Mouse (Mus musculus) retina, postnatal 1 day (tissue): ENCODE results near the gene Atp6v1g2.
"Not testable (repeated sequence)": the region's sequence is repeated elsewhere in the genome, so short reads cannot be mapped to it uniquely, and the experiment has no call there.

Experiments used
- DNase-seq: peaks from one replicate; pipeline ENCODE4 v3.0.0-alpha.2; 2012

Gene Atp6v1g2

DNA sequence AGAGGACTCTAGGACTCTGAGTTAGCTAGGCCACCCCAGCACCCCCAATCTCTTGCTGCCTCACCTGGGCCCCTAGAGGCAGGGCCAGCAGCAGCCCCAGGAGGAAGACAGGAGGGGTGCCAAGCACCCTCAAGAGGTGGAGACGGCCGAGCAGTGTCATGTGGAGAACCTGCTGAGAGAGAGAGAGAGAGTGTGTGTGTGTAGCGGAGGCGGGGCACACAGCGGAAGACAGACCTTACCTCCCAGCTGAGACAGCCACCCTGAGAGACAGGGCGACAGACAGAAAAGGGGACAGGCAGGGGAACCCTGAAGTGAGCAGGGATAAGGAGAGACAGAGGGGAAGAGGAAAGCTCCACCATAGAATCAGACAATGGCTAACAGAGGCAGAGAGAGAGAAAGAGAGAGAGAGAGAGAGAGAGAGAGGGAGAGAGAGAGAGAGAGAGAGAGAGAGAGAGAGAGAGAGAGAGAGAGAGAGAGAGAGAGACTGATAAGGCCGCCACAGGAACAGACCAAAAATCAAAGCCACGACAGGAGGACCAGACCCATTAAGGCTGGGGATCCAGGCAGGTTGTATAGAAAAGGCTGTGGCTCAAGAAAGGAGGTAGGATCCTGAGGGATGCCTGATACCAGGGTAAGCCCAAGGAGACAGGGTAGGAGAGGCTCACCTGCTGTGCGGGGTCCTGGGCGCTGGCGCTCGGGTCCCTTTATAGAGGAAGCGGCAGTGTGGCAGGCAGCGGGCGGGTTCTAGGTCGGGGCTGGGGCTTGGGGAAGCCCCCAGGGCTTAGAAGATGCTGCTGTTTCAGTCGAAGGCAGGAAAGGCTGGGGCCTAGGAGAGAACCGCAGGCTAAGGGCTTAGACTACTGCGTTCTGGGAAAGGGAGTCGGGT lies 28.7 kb upstream of the Atp6v1g2 start, which contains the start of gene Lta:
Lta (minus strand) TSS at position 858 of the 886 bp plus-strand sequence.
- no peak for DNase-seq

DNA sequence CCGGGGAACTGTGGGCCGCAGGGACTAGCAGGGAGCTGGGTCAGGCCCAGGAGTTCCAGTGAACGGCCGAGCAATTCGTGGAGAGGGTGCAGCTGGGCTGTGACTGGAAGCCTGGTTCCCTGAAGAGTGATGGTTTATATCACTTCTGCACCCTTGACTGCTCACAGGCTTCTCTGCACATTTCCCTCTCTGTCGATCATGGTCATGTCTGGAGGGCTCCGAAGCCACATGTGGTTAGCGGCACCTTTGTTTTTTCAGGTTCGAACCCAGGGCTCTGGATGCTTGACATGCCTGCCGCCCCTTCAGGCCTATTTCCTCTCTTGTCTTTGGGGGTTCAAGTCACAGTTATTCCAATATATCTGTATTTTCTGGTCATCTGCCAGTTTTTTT lies 28.1 kb upstream of the Atp6v1g2 start:
- DNase-seq, result no peak

DNA sequence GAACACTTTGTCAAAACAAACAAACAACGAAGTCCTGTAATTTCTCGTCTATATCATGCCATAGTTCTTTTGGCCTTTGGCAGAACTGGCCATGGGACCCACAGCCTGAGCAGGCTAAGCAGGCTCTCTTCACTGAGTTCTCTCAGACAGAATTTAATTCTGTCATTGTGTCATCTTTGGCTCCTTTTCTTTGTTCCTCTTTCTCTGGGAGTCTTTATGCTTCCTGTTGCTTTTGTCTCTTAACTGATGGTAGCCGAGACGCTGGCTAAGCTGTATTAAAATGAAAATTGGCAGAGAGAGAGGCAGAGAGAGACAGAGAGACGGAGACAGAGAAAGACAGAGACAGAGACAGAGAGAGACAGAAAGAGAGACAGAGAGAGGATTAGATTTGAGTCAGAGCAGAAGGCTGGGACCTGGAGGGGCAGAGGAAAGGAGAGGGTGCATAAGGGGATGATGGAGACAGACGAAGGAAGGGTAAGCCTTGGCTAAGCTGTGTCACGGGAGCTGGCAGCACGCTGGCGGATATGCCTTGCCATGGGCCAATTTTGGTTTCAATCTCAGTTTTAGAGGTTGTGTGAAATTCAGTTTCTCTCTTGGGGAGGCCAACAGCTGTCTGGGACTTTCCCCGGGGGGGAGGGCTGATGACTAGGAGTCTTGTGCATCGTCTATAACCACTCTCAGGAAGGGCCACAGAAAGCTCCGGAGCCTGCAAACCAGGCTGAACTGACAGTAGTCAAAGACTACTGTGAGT lies 23.5 kb upstream of the Atp6v1g2 start:
- DNase-seq, result no peak

DNA sequence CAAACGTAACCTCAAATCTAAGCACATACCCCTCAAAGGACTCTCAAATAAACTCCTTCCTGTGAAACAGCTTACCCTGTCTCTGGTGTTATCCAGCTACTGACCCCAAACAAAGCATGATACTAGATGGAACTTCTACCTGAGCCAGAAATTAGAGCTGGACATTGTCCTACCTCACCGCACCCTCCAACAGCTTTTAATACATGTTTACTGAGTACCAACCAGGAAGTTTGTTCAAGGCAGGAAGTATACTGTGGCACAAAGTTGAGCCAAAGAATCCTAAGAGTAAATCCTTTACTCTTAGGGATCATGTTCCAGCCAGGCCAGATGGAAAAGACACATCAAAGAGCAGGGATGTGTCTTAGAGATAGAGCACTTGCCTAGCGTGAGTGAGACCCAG lies 22.9 kb upstream of the Atp6v1g2 start:
- DNase-seq, result no peak

DNA sequence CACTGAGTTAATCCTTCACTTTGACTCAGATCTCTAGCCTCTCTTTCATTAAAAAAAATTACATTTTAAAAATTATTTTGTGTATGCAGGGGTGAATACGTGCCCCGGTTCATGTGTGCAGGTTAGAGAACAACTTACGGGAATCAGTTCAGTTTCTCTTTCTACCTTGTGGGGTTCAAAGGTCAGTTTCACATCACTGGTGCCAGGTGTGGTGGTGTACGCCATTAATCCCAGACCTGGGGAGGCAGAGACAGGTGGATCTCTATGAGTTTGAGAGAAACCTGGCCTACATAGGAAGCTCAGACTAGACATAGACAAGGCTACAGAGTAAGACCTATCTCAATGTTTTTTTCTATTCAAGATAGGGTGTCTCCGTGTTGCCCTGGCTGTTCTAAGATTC lies 20.4 kb upstream of the Atp6v1g2 start:
- no peak for DNase-seq

DNA sequence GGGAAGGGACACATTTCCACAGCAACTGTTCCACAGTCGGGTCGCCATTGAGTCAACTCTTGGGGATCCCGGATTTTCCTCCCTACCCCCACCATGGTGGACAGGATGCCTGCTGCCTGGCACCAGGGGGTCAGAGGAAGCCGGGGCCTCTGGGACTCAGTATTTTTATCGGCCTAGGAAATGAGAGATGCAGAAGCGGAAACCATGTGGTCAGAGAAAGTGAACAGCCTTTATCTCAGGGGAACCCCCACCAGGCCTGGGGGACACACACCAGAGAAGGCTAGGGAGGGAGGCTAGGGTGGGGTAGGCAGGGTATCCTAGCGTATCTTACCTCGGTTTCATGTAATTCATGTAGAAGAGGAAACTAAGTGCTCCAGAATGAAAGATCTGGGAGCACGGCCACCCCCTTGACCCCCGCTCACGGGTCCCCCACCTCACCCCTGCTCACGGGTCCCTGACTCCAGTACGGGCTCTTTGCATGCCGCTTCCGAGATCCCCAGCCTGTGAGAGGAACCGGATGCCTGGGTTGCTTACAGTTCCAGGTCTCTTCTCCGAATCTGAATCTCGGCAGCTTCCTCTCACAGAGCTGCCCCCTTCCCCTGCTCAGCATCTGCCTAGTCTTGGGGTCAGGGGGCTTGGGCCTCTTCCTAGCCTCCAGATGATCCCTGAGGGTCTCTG lies 14.8 kb upstream of the Atp6v1g2 start:
- no peak for DNase-seq

DNA sequence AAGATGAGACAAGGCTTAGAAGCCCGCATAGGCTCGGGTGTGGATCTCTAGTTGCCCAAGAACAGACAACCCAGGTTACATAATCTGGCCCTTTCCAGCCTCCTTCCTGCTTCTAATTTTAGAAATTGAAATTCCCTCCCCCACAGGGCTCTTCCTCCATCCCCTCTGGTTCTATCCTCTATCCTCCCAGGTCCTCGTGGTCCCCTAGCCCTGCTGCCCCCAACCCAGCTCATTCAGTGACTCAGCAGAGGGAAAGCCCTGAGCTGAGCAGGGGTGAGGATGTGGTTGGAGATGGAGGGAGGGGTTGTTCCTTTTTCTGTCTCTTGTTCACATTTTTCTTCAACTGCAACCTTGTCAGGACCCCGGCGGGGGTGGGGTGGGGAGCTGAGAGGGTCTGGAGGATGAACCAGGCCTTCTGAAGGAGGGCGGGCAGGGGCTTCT lies 13.8 kb upstream of the Atp6v1g2 start:
- DNase-seq, result no peak

DNA sequence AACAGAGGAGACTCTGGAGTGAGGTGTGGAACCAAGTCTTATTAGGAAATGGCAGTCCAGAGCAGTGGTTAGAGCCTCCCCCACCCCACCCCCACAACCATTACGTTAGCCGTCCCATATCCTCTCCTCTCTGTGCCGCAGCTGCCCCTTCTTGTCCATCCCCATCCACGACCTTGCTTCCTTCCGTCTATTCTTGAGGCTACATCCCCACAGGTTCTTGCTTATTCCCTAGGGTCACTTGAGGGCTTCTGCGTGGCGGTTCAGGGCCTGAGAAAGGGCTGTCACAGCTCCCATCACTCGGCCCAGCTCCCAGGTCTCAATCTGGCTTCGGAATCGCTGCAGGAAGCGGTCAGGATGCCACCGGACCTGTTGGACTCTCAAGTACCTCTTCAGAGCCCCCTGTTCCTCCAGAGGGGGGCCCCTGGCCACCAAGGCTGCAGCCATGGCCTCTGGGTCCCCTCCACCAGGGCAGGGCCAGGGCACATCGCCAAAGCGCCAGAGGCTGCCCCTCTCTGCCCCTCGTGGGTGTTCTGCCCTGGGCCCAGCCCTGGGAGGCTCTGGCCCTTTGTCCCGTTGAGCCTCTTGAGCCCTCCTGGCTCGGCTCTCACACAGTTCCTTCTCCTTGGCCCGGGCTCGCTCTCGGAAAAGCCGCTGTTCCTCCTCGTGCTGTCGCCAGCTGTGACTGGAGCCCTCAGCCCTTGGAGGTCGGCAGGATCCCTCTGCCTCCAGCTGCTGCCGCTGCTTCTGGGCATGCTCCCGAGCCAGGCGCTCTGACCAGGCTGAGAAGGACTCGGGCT lies 13.1 kb upstream of the Atp6v1g2 start, which contains the start of gene Gm16181:
Gm16181 (plus strand) TSS at position 679 of the 797 bp plus-strand sequence.
- no peak for DNase-seq

DNA sequence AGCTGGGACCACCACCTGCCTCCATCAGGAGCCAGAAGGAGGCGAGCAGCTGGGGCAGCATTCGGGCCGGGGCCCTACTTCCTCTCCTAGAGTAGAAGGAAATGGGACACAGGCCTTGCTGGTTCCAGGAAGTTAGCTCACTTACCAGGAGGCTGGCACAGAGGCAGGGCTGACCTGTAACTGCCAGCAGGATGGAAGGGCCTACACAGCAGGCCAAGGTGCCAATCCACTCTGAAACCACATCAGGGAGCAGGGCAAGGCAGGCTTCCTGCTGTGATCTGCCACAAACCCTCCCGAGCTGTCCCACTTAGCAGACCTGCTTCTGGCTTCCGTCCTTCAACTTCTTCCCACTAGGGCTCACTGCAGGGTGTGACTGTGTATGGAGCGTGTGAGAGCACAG lies 11.2 kb upstream of the Atp6v1g2 start:
- no peak for DNase-seq

DNA sequence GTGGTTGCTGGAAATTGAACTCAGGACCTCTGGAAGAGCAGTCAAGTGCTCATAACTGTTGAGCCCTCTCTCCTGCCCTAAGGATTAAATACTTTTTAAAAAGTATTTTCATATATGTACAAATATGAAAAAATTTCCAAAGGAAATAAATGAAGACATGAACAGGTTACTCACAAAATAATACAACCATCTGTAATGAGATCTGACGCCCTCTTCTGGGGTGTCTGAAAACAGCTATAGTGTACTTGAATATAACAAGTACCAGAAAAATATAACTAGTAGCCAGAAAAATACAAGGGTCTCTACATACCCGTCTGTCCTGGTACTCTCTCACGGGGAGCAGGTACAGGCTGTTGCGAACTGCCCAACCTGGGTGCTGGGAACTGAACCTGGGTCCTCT lies 8.8 kb upstream of the Atp6v1g2 start:
- DNase-seq, result no peak

DNA sequence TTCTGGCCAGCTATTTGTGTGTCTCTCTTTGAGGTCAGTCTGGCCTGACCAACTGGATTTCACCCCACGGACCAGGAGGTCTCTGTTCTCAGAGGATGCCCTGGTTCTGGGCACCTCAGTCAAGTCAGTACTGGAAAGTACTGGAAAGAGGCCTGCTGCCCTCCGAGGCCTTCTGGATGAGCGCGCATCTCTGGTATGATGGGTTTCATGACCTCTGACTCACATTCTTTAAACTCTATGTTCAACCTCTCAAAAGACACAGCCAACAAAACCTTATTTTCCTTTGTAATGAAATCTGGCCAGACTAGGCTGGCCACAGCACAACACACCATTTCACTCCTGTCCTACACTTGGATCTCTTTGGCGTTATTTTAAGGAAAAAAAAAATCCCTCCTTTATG lies 8.0 kb upstream of the Atp6v1g2 start:
- DNase-seq, result no peak

DNA sequence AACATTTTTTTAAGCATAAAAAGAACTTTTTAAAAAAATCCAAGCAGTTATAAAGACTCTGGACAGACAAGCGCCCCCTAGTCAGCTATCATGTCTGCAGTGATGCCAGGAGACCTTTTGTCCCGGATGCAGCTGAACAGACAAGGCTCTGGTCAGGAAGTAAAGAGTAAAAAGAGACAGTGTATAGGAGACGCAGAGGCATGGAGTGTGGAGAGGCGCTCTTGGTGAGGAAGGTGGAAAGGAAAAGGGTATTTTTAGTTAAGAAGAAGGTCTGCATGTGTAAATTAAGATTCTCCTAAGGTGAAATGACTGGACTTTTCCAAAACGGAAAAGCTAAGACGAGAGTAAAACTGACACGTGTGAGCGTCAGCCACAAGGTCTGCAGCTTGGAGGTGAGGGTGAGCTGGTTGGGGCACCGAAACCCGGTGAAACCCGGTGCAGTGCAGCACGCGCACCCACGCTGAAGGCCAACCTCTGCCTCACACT lies 6.9 kb upstream of the Atp6v1g2 start:
- no peak for DNase-seq

DNA sequence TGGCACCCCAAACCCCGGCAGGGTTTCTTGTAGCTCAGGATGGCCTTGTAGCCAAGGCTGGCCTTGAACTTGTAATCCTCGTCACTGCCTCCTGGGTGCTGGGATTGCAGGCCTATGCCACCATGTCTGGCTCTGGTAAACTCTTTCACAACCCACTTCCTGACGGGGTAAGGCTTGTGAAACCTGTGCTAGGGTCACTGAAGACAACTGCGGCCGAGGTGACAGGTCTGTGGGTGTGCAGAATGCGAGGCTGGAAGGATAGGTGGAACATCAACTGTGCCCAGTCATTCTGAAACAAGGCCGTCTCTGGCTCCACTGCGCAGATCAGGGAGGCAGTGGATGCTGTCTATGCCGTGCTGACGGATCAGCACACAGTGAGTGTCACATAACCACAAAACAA lies 2.4 kb upstream of the Atp6v1g2 start:
- no peak for DNase-seq

DNA sequence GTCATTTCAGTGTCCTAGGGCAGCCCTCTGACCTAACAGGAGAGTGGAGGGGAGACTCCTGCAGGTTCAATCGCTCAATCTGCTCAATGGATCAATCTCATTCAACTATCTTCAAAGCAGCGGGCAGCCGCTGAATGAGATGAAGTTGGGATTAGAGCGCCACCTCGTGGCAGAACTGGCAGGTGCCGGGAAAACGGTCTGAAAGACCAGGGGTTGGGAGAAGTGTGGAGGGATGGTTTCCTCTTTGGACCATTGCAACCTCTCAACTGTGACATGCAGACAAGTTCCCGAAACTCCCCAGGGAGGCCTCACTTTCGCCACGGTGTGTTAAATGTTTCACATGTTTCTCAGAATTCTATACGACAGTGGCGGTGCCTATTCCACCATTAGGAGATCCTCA lies 1.4 kb upstream of the Atp6v1g2 start:
- peak; percentile 87 for DNase-seq

DNA sequence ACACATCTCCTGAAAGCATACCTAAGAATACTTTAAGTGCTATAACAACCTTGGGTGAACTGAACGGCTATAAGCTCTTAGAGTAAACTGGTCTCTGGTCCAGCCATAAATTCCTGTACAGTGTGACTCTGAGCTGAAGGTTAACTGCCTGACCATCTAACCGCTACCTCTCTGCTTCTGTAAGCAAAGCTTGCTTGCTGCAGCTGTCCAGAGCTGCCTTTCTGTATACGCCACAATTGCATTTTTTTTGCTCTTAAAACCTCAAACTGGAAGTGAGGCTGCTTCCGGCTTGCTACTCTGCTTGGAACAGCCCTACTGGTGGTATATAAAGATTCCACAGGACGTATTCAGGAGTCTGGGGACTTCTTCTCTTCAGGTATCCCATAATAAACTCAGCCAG lies 801 bp upstream of the Atp6v1g2 start:
- DNase-seq, result no peak

DNA sequence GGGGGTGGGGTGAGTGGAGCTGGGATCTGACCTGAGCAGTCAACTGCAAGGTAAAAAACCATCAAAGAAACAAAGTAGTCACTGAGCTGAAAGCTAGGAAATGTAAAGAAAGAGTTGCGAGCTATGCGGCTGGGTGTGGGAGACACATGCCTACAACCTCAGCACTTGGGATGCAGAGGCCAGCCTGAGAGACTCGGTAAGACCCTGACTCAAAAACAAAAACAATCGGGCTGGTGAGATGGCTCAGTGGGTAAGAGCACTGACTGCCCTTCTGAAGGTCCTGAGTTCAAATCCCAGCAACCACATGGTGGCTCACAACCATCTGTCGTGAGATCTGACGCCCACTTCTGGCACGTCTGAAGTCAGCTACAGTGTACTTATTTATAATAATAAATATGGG lies 630 bp downstream of the Atp6v1g2 start:
- DNase-seq, result not testable (repeated sequence)

DNA sequence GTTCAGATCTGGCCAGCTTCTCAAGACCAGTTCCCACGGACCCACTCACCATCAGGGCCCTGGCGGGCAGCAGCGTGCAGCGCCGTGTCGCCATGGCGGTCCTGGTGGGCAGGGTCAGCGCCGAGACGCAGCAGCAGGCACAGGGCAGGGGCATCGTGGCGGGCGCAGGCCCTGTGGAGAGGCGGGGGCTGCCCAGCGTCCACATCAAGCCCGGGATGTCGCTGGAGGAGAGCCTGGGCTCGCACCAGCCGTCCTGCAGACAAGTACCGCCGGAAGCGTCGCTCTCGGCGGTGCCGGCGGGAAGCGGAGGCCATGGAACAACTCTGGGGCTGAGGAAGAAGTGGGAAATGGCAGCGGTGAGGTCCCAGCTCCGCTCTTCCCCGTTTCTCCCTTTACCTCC lies 1.4 kb downstream of the Atp6v1g2 start:
- peak; percentile 60 for DNase-seq

DNA sequence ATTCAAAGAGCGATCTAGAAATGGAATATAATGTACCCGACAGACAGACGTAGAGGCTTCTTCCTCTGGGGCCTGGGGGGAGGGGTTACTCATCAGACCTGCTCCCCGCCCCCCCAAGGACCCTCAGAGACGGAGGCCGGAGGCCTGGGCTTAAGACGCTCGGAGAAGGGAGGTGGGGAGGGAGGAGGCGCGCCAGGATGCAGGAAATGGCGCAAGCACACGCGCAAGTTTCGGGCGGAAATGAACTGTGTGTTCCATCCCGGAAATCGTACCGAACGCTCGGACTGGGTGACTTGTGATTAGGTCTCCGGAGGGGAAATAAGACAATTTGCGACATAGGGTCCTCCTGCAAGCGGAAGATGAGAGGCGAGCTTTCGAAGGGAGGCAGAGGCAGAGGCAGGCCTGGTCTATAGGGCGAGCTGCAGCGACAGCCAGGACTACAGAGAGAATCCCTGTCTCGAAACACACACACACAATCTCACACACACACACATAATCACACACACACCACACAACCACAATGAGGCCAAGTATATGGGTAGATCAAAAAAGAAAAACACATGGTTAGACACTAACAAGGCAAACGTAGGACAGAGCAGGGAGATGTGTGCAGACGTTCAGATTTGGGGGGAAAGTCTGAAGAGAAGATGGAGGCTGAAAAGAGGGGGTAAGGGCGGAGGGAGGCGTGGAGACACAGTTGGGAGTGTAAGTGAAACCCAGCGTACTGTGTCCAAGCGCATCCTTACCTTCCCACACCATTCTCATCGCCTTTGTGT lies 2.3 kb downstream of the Atp6v1g2 start, which contains the start of gene Nfkbil1:
Nfkbil1 (minus strand) TSS at position 179 of the 776 bp plus-strand sequence.
- peak; percentile 97 for DNase-seq

DNA sequence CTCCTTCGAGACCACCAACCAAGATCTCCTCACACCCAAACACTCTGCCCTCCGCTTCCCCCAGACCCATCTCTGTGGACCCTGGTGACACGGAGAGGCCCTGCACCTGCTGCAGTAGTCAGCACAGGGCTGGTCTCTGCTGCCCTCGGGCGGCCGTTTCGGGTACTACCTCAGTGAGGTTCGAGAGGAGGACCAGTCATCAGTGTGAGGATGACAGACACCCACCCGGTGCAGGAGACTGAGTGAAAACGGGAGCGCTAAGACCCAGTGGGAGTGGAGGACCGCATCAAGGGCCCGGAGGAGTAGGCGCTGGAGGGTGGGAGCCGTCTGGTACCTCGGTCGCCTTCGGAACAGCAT lies 2.9 kb downstream of the Atp6v1g2 start:
- DNase-seq, result peak; percentile 95

DNA sequence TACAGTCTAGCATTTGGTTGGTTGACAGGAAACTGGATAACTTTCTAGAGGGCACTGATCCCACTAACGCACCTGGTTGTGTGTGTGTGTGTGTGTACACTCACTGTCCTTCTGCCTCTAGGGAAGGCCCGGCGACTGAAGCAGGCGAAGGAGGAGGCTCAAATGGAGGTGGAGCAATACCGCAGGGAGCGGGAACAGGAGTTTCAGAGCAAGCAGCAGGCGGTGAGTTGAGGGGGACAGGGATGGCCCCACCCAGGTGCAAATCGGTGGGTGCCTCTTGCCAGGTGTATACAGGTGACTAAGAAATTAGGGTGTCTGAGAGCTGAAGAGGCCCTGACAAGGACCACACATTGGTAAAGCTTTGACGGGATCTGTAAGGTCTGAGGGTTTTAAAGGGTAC lies 3.5 kb downstream of the Atp6v1g2 start:
- no peak for DNase-seq

DNA sequence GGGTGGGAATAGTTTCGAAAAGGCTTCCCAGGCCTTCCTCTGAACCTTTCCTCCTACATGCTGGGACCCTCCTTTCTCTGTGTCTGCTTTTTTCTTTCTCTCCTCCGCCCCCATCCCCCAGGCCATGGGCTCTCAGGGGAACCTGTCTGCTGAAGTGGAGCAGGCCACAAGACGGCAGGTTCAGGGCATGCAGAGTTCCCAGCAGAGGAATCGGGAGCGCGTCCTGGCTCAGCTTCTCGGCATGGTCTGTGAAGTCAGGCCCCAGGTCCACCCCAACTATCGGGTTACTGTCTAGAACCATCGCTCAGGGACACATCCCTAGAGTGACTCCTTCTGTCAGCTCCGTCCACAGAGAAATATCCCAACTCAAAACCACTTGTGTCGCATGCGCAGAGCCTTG lies 4.0 kb downstream of the Atp6v1g2 start:
- no peak for DNase-seq

DNA sequence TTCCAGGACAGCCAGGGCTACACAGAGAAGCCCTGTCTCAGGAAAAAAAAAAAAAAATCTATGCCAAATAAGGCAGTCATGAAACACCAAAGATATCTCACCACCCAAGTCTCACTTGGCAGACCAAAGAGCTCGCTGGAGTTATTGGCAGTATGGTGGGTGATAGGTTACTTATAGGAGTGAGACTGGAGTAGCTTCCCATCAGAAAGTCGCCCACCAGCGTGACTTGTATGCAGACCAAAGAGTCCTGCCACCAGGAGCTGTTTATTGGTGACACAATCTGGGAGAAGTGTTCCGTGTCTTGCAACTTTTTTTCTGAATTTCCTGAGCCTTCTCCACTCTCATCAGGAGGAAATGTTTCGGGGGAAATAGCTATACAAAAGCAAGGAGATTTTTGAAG lies 6.2 kb downstream of the Atp6v1g2 start:
- no peak for DNase-seq
